Mouse (Mus musculus): ENCODE data around the gene Plcb4. TPM values are rescaled to one million over a fixed set of nuclear protein-coding genes. Genes with fewer than 3 reads are reported as not detected.

The Plcb4 gene
- polyA plus RNA-seq, 1 experiment from 2014 or later, result 26.0 TPM

DNA sequence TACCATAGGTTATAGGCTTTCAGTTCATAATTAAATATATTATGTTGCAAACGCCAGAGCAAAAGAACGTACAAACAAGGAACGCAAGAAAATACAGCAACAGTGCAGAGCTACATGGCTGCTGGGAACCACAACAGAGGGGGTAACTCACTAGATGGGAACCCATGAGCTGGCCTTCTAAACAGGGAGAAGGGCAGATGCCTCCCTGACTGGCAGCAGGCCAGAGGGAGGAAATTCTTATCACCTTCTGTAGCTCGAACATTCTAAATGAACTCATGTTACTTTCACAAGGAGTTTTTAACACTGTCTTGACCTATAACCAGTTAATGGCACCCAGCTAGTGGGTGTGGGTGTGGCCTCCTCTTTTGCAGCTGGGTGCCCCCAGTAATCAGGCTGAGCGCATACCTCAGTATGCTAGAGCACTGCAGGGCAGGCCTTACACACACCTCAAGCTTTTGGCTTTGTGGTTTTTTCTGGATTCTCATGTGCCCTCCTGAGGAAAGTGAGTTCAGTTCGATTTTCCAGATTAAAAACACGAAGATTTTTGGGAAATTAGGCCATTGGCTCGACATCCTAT, 102.5 kb downstream of the Plcb4 start:
- Histone ChIP-seq H3K27ac (replicated peaks) (peak overlapping the region; percentile 12; the same call in 1 of the 2 replicates), H3K27me3 (replicated peaks) (no peaks in the 10 kb centered on the region), H3K4me2 (no peak overlapping the region), H3K36me3 (no peaks in the 10 kb centered on the region), H3K9ac (no peak overlapping the region), H3K4me3 (no peak overlapping the region), H3K9me3 (no peaks in the 10 kb centered on the region), H3K4me1 (peaks cover 48% of the 10 kb centered on the region)
- 61% methylated on average over 8 of the region's 8 CpGs for WGBS
- no peak for ATAC-seq (ENCODE audit: extremely low read depth, insufficient number of reproducible peaks, low FRiP score, low TSS enrichment)

DNA sequence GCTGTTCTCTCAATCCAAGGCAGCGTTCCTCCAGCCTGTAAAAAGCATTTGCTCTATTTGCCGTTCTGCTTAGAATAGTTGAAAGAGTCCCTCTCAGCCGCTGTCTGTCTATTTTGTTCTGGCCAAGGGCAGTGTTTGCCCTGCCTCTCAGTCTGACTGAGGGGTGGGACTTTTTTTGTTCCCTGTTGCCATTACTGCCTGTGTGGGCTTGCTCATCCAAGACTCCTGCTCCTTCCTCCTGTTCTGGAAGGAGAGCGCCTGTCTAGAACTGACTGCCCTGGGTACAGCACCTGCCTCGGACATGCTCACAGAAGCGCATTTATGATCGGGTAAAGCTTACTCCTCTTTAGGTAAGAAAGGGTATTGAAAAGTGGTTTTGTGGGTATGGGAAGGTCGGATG, 105.9 kb downstream of the Plcb4 start:
- H3K9me3 ChIP-seq, result no peaks in the 10 kb centered on the region
- H3K27me3 ChIP-seq (replicated peaks), result no peaks in the 10 kb centered on the region
- H3K27ac ChIP-seq (replicated peaks), result peak overlapping the region; percentile 82
- H3K36me3 ChIP-seq, result no peaks in the 10 kb centered on the region
- ATAC-seq (ENCODE audit: extremely low read depth, insufficient number of reproducible peaks, low FRiP score, low TSS enrichment), result no peak
- H3K9ac ChIP-seq, result peak overlapping the region; percentile 68
- H3K4me3 ChIP-seq, result peak overlapping the region; percentile 28
- peak overlapping the region; percentile 50 for H3K4me2 ChIP-seq
- H3K4me1 ChIP-seq, result peaks cover 59% of the 10 kb centered on the region
- WGBS, result 55% methylated on average over 8 of the region's 8 CpGs

DNA sequence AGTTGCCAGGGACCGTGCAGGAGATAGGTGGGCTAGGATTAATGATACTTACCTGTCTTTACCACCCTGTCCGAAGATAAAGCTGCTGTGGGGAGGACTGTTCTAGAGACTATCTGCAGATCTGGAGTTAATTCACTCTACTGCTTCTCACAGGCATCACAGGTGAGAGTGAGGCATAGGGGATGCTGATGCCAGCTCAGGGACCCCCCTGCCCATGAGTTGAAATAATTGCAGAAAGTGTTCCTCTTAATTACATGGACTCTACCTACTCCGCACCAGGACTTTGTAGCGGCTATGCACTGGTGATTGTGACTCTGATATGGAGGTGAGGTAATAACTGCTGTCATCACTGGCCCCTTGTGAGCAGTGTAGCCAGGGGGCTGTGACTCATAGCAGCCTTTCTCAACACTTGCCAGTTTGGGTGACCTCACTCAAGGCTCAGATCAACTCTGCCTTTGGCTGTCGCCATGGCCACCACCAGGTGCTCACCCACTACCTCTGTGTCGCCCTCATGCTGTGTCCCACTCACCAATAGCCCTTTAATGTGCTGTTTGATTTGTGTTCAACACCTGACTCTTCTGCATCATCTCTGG, 107.8 kb downstream of the Plcb4 start:
- no peaks in the 10 kb centered on the region for H3K36me3 ChIP-seq
- WGBS, result 23% methylated on average over 6 of the region's 6 CpGs
- peak overlapping the region; percentile 25 for H3K4me3 ChIP-seq
- no peak; the same call in 1 of the 2 replicates for ATAC-seq (ENCODE audit: extremely low read depth, insufficient number of reproducible peaks, low FRiP score, low TSS enrichment)
- no peaks in the 10 kb centered on the region for H3K27me3 ChIP-seq (replicated peaks)
- H3K4me2 ChIP-seq, result peak overlapping the region; percentile 55
- no peaks in the 10 kb centered on the region for H3K9me3 ChIP-seq
- peak overlapping the region; percentile 41 for H3K27ac ChIP-seq (replicated peaks)
- peak overlapping the region; percentile 44; the same call in 1 of the 2 replicates for H3K9ac ChIP-seq
- H3K4me1 ChIP-seq, result peaks cover 49% of the 10 kb centered on the region

DNA sequence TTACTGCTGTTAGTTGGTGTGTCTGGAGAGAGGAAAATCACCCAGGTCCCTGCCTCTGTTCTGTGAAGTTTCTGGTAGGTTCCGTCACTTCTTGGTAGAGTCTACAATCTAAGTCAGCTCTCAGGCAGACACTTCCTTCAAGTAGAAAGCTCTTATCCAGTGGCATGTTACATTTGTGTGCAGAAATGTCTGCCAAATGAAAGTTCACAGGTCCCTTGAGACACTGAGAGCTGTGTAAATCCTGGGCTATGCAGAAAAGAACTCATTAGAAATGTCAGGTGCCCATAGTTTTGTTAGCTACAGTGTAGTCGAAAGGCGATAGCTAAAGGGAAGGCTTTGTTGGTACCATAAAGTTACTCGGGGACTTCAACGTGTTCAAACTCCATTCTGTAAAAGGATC, 108.7 kb downstream of the Plcb4 start:
- Histone ChIP-seq H3K27ac (replicated peaks) (peak overlapping the region; percentile 41), H3K9me3 (no peaks in the 10 kb centered on the region), H3K4me2 (0 out of 2 replicates have a peak overlapping the region, but pooled peaks have one; percentile 55), H3K36me3 (no peaks in the 10 kb centered on the region), H3K27me3 (replicated peaks) (no peaks in the 10 kb centered on the region), H3K4me3 (no peak overlapping the region), H3K4me1 (peaks cover 46% of the 10 kb centered on the region), H3K9ac (no peak overlapping the region)
- no peak for ATAC-seq (ENCODE audit: extremely low read depth, insufficient number of reproducible peaks, low FRiP score, low TSS enrichment)
- WGBS, result 73% methylated on average over 5 of the region's 5 CpGs

DNA sequence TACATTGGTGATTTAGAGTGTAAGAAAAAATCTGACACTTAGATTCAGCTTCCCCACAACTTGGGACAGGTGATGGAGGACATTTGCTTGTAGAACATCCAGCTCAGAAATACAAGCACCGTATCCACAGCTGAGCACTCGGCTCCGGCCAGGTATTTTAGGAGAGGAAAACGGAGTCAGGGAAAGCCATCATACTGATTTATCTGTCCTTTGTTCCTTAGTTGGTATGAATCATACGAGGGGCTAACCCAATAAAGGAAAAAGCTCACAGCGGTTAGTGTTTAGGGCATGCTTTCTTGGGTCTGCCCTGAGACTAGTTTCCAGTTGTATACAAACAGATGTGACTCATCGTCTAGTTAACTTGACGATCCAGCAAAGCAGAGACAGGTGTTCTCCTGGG, 110.9 kb downstream of the Plcb4 start:
- WGBS, result 83% methylated on average over 8 of the region's 8 CpGs

DNA sequence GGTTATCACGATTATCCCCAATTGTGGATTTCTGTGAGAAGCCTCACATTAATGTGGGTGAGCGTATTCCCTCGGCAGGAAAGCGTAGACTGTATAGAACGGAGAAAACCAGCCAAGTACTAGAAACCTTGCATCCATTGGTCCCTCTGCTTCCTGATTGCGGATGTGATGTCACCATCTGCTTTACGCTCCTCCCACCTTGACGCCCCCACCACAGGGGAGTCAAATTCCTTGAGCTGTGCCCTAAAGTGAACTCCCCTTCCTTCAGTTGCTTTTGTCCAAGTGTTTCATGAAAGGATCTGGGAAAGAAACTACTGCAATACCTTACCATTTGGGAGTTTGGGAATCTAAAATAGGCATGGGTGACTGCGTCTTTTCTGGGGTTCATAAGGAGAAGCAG, 111.4 kb downstream of the Plcb4 start:
- ATAC-seq (ENCODE audit: extremely low read depth, insufficient number of reproducible peaks, low FRiP score, low TSS enrichment), result no peak
- Histone ChIP-seq H3K27ac (replicated peaks) (no peak overlapping the region), H3K9me3 (no peaks in the 10 kb centered on the region), H3K4me1 (peaks cover 53% of the 10 kb centered on the region), H3K27me3 (replicated peaks) (no peaks in the 10 kb centered on the region), H3K9ac (no peak overlapping the region), H3K4me3 (no peak overlapping the region), H3K36me3 (no peaks in the 10 kb centered on the region), H3K4me2 (no peak overlapping the region)
- WGBS, result 84% methylated on average over 9 of the region's 9 CpGs

More for the DNA sequence above, 110.9 kb downstream of the Plcb4 start:
- no peak overlapping the region for H3K9ac ChIP-seq
- peaks cover 52% of the 10 kb centered on the region for H3K4me1 ChIP-seq
- no peaks in the 10 kb centered on the region for H3K9me3 ChIP-seq
- no peak overlapping the region for H3K4me3 ChIP-seq
- no peak for ATAC-seq (ENCODE audit: extremely low read depth, insufficient number of reproducible peaks, low FRiP score, low TSS enrichment)
- no peaks in the 10 kb centered on the region for H3K27me3 ChIP-seq (replicated peaks)
- no peak overlapping the region for H3K4me2 ChIP-seq
- no peaks in the 10 kb centered on the region for H3K36me3 ChIP-seq
- no peak overlapping the region for H3K27ac ChIP-seq (replicated peaks)

DNA sequence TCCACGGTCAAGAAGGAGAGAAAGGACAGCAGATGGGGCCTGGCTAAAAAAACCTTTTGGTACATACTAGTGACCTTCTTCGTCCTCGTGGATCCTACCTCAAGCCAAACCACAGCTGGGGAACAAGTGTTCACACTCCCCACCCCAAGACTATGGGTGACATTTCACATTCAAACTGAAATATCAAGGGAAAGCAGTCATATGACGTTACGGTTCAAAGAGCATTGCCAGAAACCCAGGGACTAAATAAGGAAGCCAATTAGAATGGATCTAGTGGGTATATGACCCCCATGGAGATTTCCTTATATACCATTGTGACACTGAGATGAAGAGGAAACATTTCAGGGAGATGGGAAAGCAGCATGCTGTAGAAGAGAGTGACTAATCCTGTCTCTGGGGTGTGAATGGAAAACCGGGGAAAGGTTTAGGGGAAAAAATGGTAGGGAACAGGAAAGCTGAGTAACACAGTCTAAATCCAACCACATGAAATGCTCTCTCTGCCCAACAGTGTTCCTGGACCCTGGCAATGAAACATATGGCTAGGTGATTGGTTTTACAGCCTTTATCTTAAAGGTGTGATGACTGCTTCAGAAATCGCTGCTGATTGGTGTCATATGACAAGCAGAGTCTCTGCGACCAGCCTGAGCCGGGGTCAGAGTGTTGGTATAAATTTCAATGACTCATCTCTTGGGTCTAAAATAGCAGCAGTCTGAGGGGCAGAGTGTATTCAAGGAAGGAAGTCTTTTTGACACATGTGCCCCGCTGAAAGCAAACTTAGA, 114.6 kb downstream of the Plcb4 start:
- Histone ChIP-seq H3K9me3 (no peaks in the 10 kb centered on the region), H3K27ac (replicated peaks) (peak overlapping the region; percentile 80), H3K4me3 (no peak overlapping the region), H3K36me3 (no peaks in the 10 kb centered on the region), H3K27me3 (replicated peaks) (no peaks in the 10 kb centered on the region), H3K4me2 (peak overlapping the region; percentile 43), H3K9ac (no peak overlapping the region), H3K4me1 (peaks cover 30% of the 10 kb centered on the region)
- no peak; the same call in 1 of the 2 replicates for ATAC-seq (ENCODE audit: extremely low read depth, insufficient number of reproducible peaks, low FRiP score, low TSS enrichment)
- WGBS, result 25% methylated on average over 10 of the region's 10 CpGs

DNA sequence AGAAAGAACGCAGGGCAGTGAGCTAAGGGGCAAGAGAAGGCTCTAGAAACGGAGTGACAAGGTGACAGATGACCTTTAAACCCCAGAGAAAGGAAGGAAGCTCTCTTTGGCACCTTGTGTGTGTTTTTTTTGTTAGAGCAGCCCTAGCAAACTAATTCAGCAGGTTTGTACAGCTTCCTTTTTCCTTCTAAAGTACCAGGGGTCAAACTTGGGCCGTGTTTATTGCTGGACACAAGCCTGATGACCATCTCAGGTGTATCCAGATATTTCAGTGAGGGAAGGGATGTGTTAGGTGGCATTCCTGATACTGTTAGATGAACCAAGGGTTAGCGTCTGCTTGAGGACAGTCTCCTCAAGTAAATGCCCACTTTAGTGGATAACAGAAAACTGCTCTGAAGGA, 116.2 kb downstream of the Plcb4 start:
- H3K4me2 ChIP-seq, result no peak overlapping the region
- 67% methylated on average over 4 of the region's 4 CpGs for WGBS
- H3K4me3 ChIP-seq, result no peak overlapping the region
- no peaks in the 10 kb centered on the region for H3K27me3 ChIP-seq (replicated peaks)
- no peak overlapping the region for H3K27ac ChIP-seq (replicated peaks)
- H3K9ac ChIP-seq, result no peak overlapping the region
- H3K36me3 ChIP-seq, result no peaks in the 10 kb centered on the region
- no peaks in the 10 kb centered on the region for H3K9me3 ChIP-seq
- peaks cover 30% of the 10 kb centered on the region for H3K4me1 ChIP-seq
- ATAC-seq (ENCODE audit: extremely low read depth, insufficient number of reproducible peaks, low FRiP score, low TSS enrichment), result no peak

DNA sequence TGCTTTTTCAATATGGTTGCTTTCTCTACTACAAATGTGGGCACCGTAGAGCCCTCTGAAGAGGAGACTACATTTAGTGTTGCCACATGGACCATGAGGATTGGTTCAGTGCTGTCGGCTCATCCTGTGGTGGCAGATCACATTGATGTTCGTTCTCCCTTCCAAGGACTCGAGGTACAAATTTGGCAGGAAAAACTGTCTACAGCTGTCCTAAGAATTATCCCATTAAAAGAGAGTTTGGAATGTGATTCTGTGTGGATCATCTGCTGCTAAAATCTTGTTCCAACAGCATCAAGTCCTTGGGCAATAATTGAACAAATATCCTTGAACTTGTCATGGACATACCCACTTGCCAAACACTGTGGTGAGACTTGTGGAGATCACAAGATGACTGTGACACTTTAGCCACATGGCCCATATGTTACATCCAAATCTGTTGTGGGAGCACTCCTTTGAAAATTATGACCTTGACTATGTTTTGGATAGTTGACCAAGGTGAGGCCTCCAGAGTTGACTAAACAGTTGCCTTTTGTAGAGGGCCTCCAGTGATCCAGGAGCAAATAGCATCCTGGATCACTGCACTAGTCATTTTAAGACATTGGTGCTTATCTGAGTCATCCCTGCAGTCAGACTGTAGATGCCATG, 117.4 kb downstream of the Plcb4 start:
- WGBS, result 88% methylated on average over 4 of the region's 4 CpGs
- Histone ChIP-seq H3K27ac (replicated peaks) (no peak overlapping the region), H3K4me3 (no peak overlapping the region), H3K9ac (no peak overlapping the region), H3K27me3 (replicated peaks) (no peaks in the 10 kb centered on the region), H3K9me3 (no peaks in the 10 kb centered on the region), H3K36me3 (no peaks in the 10 kb centered on the region), H3K4me2 (no peak overlapping the region), H3K4me1 (peaks cover 25% of the 10 kb centered on the region)
- ATAC-seq (ENCODE audit: extremely low read depth, insufficient number of reproducible peaks, low FRiP score, low TSS enrichment), result no peak

DNA sequence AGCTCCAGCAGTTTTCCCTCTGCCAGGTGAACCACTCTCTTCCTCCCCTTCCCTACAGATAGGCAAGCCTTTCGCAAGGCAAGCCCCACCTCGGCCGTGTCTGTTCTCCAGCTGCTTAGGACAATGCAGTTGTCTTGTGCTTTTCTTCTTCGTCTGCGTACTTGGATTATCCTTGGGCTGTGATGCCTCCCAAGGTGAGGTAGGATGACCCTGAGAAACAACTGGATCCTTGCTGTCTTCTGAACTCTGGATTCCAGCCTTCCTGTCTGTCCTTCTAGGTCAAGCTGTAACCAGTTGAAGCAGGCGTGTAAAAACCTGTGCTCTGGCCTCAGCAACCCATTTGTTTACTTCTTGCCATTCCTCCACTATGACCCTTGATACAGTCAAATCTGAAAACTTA, 122.6 kb downstream of the Plcb4 start:
- H3K4me3 ChIP-seq, result no peak overlapping the region
- 66% methylated on average over 6 of the region's 6 CpGs for WGBS
- H3K9me3 ChIP-seq, result no peaks in the 10 kb centered on the region
- 0 out of 2 replicates have a peak, but pooled peaks cover 3% of the 10 kb centered on the region for H3K36me3 ChIP-seq
- H3K27ac ChIP-seq (replicated peaks), result no peak overlapping the region
- no peak for ATAC-seq (ENCODE audit: extremely low read depth, insufficient number of reproducible peaks, low FRiP score, low TSS enrichment)
- H3K4me2 ChIP-seq, result no peak overlapping the region
- H3K9ac ChIP-seq, result no peak overlapping the region
- no peaks in the 10 kb centered on the region for H3K27me3 ChIP-seq (replicated peaks)
- H3K4me1 ChIP-seq, result peaks cover 9% of the 10 kb centered on the region; the same call in 1 of the 2 replicates

DNA sequence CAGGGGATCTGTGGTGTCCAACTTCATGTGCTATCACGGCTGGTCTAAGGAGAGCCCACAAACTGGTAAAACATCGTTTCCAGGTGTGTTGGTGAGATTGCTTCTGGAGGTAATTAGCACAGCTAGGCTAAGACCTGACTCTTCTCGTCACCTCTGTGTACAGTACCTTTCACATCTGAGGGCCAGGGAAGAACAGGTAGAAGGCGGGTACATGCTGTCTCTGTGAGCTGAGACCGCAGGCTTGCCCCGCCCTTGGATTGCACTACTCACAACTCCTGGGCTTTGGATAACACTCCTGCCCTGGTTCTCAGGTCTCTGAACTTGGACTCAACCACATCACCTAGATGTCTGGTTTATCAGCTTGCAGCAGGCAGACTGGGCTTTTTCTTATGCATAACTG, 128.6 kb downstream of the Plcb4 start:
- no peak overlapping the region for H3K27ac ChIP-seq (replicated peaks)
- H3K4me2 ChIP-seq, result no peak overlapping the region
- 0 out of 2 replicates have a peak, but pooled peaks cover 3% of the 10 kb centered on the region for H3K9me3 ChIP-seq
- WGBS, result 90% methylated on average over 6 of the region's 6 CpGs
- no peaks in the 10 kb centered on the region for H3K27me3 ChIP-seq (replicated peaks)
- no peak overlapping the region for H3K9ac ChIP-seq
- ATAC-seq (ENCODE audit: extremely low read depth, insufficient number of reproducible peaks, low FRiP score, low TSS enrichment), result no peak
- H3K36me3 ChIP-seq, result peaks cover 11% of the 10 kb centered on the region
- no peak overlapping the region for H3K4me3 ChIP-seq
- H3K4me1 ChIP-seq, result peaks cover 9% of the 10 kb centered on the region; the same call in 1 of the 2 replicates
